Mouse (Mus musculus): ENCODE measurements around the gene Gadl1. TPM values are rescaled to one million over a fixed set of nuclear protein-coding genes. Genes with fewer than 3 reads are reported as not detected.

Gene Gadl1
- total and polyA plus RNA-seq, 2 experiments: not detected

GRCm38 (mm10) chr9:115978478-115978877 is 69.2 kb downstream of the Gadl1 start:
- H3K27me3 ChIP-seq (ENCODE audit: control insufficient read depth, insufficient read depth, low read length): no peaks in the 10 kb centered on the region
- no peaks in the 10 kb centered on the region for H3K4me1 ChIP-seq (ENCODE audit: control insufficient read depth, insufficient read depth, low read length)
- H3K9ac ChIP-seq (ENCODE audit: low read depth, low read length): no peak overlapping the region
- H3K4me3 ChIP-seq (ENCODE audit: insufficient read depth, low read depth, low read length): no peak overlapping the region
- TF ChIP-seq POLR2A (IDR thresholded peaks at IDR 0.05; ENCODE audit: extremely low read depth, insufficient read depth, low read length): no peak
- TF ChIP-seq CTCF (IDR thresholded peaks at IDR 0.05; ENCODE audit: low read depth, low read length): no peak
- no peak overlapping the region for H3K27ac ChIP-seq (replicated peaks; ENCODE audit: insufficient read depth, low read depth, low read length)
- no peaks in the 10 kb centered on the region for H3K79me2 ChIP-seq (ENCODE audit: control insufficient read depth, insufficient read depth, low read length)
- no peaks in the 10 kb centered on the region for H3K36me3 ChIP-seq (ENCODE audit: control insufficient read depth, insufficient read depth, low read length)
- 67% methylated on average over 2 of the region's 2 CpGs for WGBS
- DNase-seq (ENCODE audit: extremely low read depth, low read depth, low spot score): no peak

- TF ChIP-seq POLR2A (IDR thresholded peaks at IDR 0.05; ENCODE audit: extremely low read depth, insufficient read depth, low read length) (no peak), CTCF (IDR thresholded peaks at IDR 0.05; ENCODE audit: low read depth, low read length) (peak; percentile 35; the same call in 1 of the 2 replicates)
- H3K4me1 ChIP-seq (ENCODE audit: control insufficient read depth, insufficient read depth, low read length): no peaks in the 10 kb centered on the region
- no peaks in the 10 kb centered on the region for H3K27me3 ChIP-seq (ENCODE audit: control insufficient read depth, insufficient read depth, low read length)
- WGBS: 90% methylated on average over 7 of the region's 7 CpGs
- H3K79me2 ChIP-seq (ENCODE audit: control insufficient read depth, insufficient read depth, low read length): no peaks in the 10 kb centered on the region
- H3K36me3 ChIP-seq (ENCODE audit: control insufficient read depth, insufficient read depth, low read length): no peaks in the 10 kb centered on the region
- H3K27ac ChIP-seq (replicated peaks; ENCODE audit: insufficient read depth, low read depth, low read length): no peak overlapping the region
- H3K4me3 ChIP-seq (ENCODE audit: insufficient read depth, low read depth, low read length): no peak overlapping the region
- no peak for DNase-seq (ENCODE audit: extremely low read depth, low read depth, low spot score)
- H3K9ac ChIP-seq (ENCODE audit: low read depth, low read length): no peak overlapping the region
Measured at GRCm38 (mm10) chr9:115990661-115991060, 81.4 kb downstream of the Gadl1 start.

DNA sequence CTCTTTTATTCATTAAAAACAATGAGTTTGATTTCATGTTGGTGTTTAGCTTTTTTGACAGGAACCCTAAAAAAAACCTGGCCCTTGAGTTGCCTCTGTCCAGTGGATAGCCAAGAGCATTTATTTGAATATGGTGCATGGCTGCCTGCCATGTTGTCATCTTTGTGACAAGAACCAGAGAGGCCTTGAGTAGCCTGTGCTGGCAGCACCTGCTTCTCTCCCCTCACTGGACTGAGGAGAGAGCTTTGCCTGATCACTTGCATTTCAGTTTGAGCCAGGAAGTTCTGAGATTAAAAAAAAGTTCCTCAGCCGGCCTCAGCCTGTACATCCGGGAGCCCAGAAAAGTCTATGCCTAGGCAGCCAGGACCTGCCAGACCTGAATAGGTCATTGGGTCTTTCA is 85.5 kb downstream of the Gadl1 start:
- Histone ChIP-seq H3K4me1 (ENCODE audit: control insufficient read depth, insufficient read depth, low read length) (no peaks in the 10 kb centered on the region), H3K4me3 (ENCODE audit: insufficient read depth, low read depth, low read length) (no peak overlapping the region), H3K36me3 (ENCODE audit: control insufficient read depth, insufficient read depth, low read length) (no peaks in the 10 kb centered on the region), H3K79me2 (ENCODE audit: control insufficient read depth, insufficient read depth, low read length) (no peaks in the 10 kb centered on the region), H3K27me3 (ENCODE audit: control insufficient read depth, insufficient read depth, low read length) (no peaks in the 10 kb centered on the region), H3K9ac (ENCODE audit: low read depth, low read length) (no peak overlapping the region), H3K27ac (replicated peaks; ENCODE audit: insufficient read depth, low read depth, low read length) (no peak overlapping the region)
- TF ChIP-seq CTCF (IDR thresholded peaks at IDR 0.05; ENCODE audit: low read depth, low read length) (no peak), POLR2A (IDR thresholded peaks at IDR 0.05; ENCODE audit: extremely low read depth, insufficient read depth, low read length) (no peak)
- no peak for DNase-seq (ENCODE audit: extremely low read depth, low read depth, low spot score)
- WGBS: 67% methylated on average over 2 of the region's 2 CpGs

GRCm38 (mm10) chr9:115995856-115996560 is 86.8 kb downstream of the Gadl1 start:
- no peaks in the 10 kb centered on the region for H3K27me3 ChIP-seq (ENCODE audit: control insufficient read depth, insufficient read depth, low read length)
- H3K27ac ChIP-seq (replicated peaks; ENCODE audit: insufficient read depth, low read depth, low read length): no peak overlapping the region
- H3K79me2 ChIP-seq (ENCODE audit: control insufficient read depth, insufficient read depth, low read length): no peaks in the 10 kb centered on the region
- TF ChIP-seq CTCF (IDR thresholded peaks at IDR 0.05; ENCODE audit: low read depth, low read length) (no peak), POLR2A (IDR thresholded peaks at IDR 0.05; ENCODE audit: extremely low read depth, insufficient read depth, low read length) (no peak)
- H3K9ac ChIP-seq (ENCODE audit: low read depth, low read length): no peak overlapping the region
- H3K4me3 ChIP-seq (ENCODE audit: insufficient read depth, low read depth, low read length): no peak overlapping the region
- H3K36me3 ChIP-seq (ENCODE audit: control insufficient read depth, insufficient read depth, low read length): no peaks in the 10 kb centered on the region
- DNase-seq (ENCODE audit: extremely low read depth, low read depth, low spot score): no peak
- WGBS: 93% methylated on average over 23 of the region's 23 CpGs
- H3K4me1 ChIP-seq (ENCODE audit: control insufficient read depth, insufficient read depth, low read length): no peaks in the 10 kb centered on the region

DNA sequence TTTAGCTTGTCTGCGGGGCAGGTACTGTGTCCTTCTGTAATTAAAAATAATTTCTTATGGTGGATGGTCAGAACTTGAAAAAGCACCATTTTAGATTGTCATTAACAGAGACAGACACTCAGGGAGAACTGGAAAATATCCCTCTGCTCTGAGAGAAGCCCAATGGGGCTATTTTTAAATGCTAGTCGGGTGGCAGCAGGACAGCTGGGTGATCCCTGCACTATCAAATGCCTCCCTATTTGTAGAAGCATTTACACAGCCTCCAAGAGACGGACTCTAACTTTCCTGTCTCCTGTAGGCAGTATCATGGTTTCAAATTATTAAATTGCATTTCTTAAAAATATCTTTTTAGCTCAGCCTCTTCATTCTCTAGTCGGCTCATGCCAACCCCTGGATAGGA is 89.1 kb downstream of the Gadl1 start:
- no peak overlapping the region for H3K4me3 ChIP-seq (ENCODE audit: insufficient read depth, low read depth, low read length)
- H3K9ac ChIP-seq (ENCODE audit: low read depth, low read length): no peak overlapping the region

DNA sequence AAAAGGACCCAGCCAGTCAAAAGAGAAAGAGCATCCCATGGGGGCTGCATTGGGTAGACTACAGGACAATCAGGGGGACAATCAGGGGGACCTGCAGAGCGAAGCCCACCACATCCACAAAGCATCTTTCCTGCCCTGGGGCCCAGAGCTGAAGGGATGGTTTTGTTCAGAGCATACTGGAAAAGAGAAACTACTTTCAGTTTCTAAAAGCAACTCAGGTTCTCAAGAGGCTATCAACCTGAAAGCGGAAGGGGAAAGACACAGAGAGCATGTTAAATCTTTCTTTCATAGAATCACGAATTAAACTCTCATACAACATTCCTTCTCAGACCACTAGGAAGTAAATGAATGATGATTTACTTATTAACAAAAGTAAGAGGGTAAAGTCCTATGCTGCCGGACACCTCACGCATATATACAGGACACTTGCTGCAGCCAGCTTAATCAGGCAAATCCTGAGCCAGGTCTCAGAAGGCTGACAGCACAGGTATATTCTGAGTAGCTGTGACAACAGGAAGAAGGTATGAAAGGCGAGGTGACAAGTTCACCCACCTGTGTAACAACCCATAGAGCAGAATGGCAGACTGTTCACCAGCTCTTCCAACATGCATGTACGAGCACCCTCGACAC is 90.2 kb downstream of the Gadl1 start:
- Histone ChIP-seq H3K36me3 (ENCODE audit: control insufficient read depth, insufficient read depth, low read length) (no peaks in the 10 kb centered on the region), H3K4me3 (ENCODE audit: insufficient read depth, low read depth, low read length) (no peak overlapping the region), H3K79me2 (ENCODE audit: control insufficient read depth, insufficient read depth, low read length) (no peaks in the 10 kb centered on the region), H3K9ac (ENCODE audit: low read depth, low read length) (no peak overlapping the region), H3K27me3 (ENCODE audit: control insufficient read depth, insufficient read depth, low read length) (no peaks in the 10 kb centered on the region), H3K27ac (replicated peaks; ENCODE audit: insufficient read depth, low read depth, low read length) (no peak overlapping the region), H3K4me1 (ENCODE audit: control insufficient read depth, insufficient read depth, low read length) (no peaks in the 10 kb centered on the region)
- DNase-seq (ENCODE audit: extremely low read depth, low read depth, low spot score): no peak
- TF ChIP-seq CTCF (IDR thresholded peaks at IDR 0.05; ENCODE audit: low read depth, low read length): no peak
- TF ChIP-seq POLR2A (IDR thresholded peaks at IDR 0.05; ENCODE audit: extremely low read depth, insufficient read depth, low read length): no peak
- WGBS: 67% methylated on average over 8 of the region's 8 CpGs

More for the DNA sequence above, 89.1 kb downstream of the Gadl1 start:
- Histone ChIP-seq H3K36me3 (ENCODE audit: control insufficient read depth, insufficient read depth, low read length) (no peaks in the 10 kb centered on the region), H3K4me1 (ENCODE audit: control insufficient read depth, insufficient read depth, low read length) (no peaks in the 10 kb centered on the region), H3K27me3 (ENCODE audit: control insufficient read depth, insufficient read depth, low read length) (no peaks in the 10 kb centered on the region), H3K27ac (replicated peaks; ENCODE audit: insufficient read depth, low read depth, low read length) (no peak overlapping the region), H3K79me2 (ENCODE audit: control insufficient read depth, insufficient read depth, low read length) (no peaks in the 10 kb centered on the region)
- TF ChIP-seq CTCF (IDR thresholded peaks at IDR 0.05; ENCODE audit: low read depth, low read length) (no peak), POLR2A (IDR thresholded peaks at IDR 0.05; ENCODE audit: extremely low read depth, insufficient read depth, low read length) (no peak)
- no peak for DNase-seq (ENCODE audit: extremely low read depth, low read depth, low spot score)
- WGBS: 79% methylated on average over 4 of the region's 4 CpGs
